Mouse (Mus musculus) duodenum, adult 2 months (tissue): ENCODE data around the gene Park7. TPM values are rescaled to one million over a fixed set of nuclear protein-coding genes. Genes with fewer than 3 reads are reported as not detected.

Experiments used
- polyA plus RNA-seq: library from polyadenylated mRNA; depleted of rRNA; stranded (reverse); fragments of >200 nt; gene quantifications from 2 replicates; pipeline ENCODE4 v1.2.3, GENCODE M21; 2012; ENCODE audit warnings: low replicate concordance; rRNA removed

The Park7 gene
- polyA plus RNA-seq, result 50.9 and 57.2 TPM in 2 replicates

GRCm38 (mm10) chr4:150914290-150914733 lies at the start of gene Park7, which contains the start of gene Tnfrsf9:
Park7 (minus strand) TSS chr4:150914437.
Tnfrsf9 (plus strand) TSS chr4:150914562.

DNA sequence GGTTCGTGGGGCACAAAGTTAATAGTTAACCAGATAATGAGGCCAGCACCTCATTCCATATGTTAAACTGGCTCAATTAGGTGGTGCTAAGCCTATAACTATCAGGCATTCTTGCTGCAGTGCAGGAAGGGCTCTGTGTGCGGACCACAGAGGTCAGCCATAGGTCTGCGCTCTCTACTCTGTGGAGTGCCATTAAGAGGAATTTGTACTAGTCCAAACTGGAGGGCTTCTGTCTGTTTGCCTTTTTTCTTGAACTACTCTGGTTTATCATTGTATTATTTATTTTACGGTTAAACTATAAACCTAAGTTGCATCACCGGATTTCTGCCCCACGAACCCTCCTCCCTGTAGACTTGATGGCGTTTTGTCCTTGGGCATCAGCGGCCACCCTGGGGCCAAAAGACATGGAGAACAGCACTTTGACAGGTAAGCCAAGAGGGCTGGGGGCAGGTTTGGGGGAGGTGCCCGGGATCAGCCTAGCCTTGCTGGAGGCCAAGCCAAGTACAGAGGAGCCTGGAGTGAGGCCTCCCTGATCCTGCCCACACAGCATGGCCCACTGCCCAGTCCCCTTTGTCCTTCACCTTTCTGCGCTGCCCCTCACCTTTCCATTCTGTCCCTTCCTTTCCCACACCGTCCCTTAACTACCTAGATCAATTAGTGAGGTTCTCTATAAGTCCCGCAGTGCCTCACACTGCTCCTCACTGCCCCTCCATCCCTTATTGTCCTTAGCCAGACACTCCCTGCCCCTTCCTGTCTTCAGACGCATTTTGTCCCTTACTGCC lies 60.4 kb downstream of the Park7 start, which contains the start of gene Errfi1:
Errfi1 (plus strand) TSS at position 240 of the 782 bp plus-strand sequence.

Other genes with a start within 250 kb of the Park7 start
- 8.0 and 17.8 TPM in 2 replicates for gene Errfi1, start 60.5 kb downstream of the Park7 start, polyA plus RNA-seq
- 0.09 and 0.43 TPM in 2 replicates for gene Tnfrsf9, start 125 bp upstream of the Park7 start, polyA plus RNA-seq
- not detected in 2 replicates for gene Uts2, start 82.7 kb upstream of the Park7 start, polyA plus RNA-seq
- gene Per3, start 130.2 kb upstream of the Park7 start, polyA plus RNA-seq, result 2.1 and 2.7 TPM in 2 replicates
- 18.1 and 22.1 TPM in 2 replicates for gene Vamp3, start 143.5 kb upstream of the Park7 start, polyA plus RNA-seq
- not detected in 2 replicates for gene Gm13090, start 175.1 kb upstream of the Park7 start, polyA plus RNA-seq